Mouse (Mus musculus): Measurements from ENCODE around the gene Adamts18. TPM values are rescaled to one million over a fixed set of nuclear protein-coding genes. Genes with fewer than 3 reads are reported as not detected.
A peak's percentile ranks its signal among the peaks of the same experiment; 100 is the strongest.

The Adamts18 gene
- total RNA-seq, 2 experiments from 2014 or later = 1.3 to 1.9 TPM

GRCm38 (mm10) chr8:113859890-113860683 is 11.5 kb upstream of the Adamts18 start:
- DNase-seq (ENCODE audit: low spot score in 2 of 2) = no peak
- TF ChIP-seq CTCF (conservative IDR thresholded peaks at IDR 0.05) = no peak

GRCm38 (mm10) chr8:113858801-113859200 is 10.3 kb upstream of the Adamts18 start:
- DNase-seq (ENCODE audit: low spot score in 2 of 2) = no peak
- Histone ChIP-seq H3K4me3 (no peak overlapping the region), H3K27ac (no peak overlapping the region)
- TF ChIP-seq CTCF (conservative IDR thresholded peaks at IDR 0.05) = no peak

More at GRCm38 (mm10) chr8:113859890-113860683, 11.5 kb upstream of the Adamts18 start:
- Histone ChIP-seq H3K4me3 (no peak overlapping the region), H3K27ac (no peak overlapping the region)

GRCm38 (mm10) chr8:113854622-113855293 is 6.2 kb upstream of the Adamts18 start:
- peak in 1 of 2 experiments; percentile 22 for DNase-seq (ENCODE audit: low spot score in 2 of 2)
- Histone ChIP-seq H3K27ac (no peak overlapping the region), H3K4me3 (no peak overlapping the region)
- no peak for TF ChIP-seq CTCF (conservative IDR thresholded peaks at IDR 0.05)

- TF ChIP-seq CTCF (conservative IDR thresholded peaks at IDR 0.05) = no peak
- no peak overlapping the region for H3K27ac ChIP-seq
- no peak for DNase-seq (ENCODE audit: low spot score in 2 of 2)
- no peak overlapping the region for H3K4me3 ChIP-seq
Observed at GRCm38 (mm10) chr8:113853714-113854113, 5.2 kb upstream of the Adamts18 start.

- peak; percentile 88 for TF ChIP-seq CTCF (conservative IDR thresholded peaks at IDR 0.05)
- Histone ChIP-seq H3K27ac (no peak overlapping the region), H3K4me3 (no peak overlapping the region)
- no peak for DNase-seq (ENCODE audit: low spot score in 2 of 2)
Observed at GRCm38 (mm10) chr8:113851655-113852054, 3.1 kb upstream of the Adamts18 start.

- H3K27ac ChIP-seq = peak overlapping the region; percentile 68; the same call in 1 of the 2 replicates
- TF ChIP-seq CTCF (conservative IDR thresholded peaks at IDR 0.05) = 0 out of 2 replicates have a peak, but pooled peaks have one; percentile 2
- H3K4me3 ChIP-seq = peak overlapping the region; percentile 67
- no peak for DNase-seq (ENCODE audit: low spot score in 2 of 2)
Observed at GRCm38 (mm10) chr8:113848081-113848652, 371 bp downstream of the Adamts18 start.

- peak overlapping the region; percentile 67 for H3K4me3 ChIP-seq
- H3K27ac ChIP-seq = no peak overlapping the region
- TF ChIP-seq CTCF (conservative IDR thresholded peaks at IDR 0.05) = no peak
- DNase-seq (ENCODE audit: low spot score in 2 of 2) = no peak
Observed at GRCm38 (mm10) chr8:113847606-113848080, 895 bp downstream of the Adamts18 start.

DNA sequence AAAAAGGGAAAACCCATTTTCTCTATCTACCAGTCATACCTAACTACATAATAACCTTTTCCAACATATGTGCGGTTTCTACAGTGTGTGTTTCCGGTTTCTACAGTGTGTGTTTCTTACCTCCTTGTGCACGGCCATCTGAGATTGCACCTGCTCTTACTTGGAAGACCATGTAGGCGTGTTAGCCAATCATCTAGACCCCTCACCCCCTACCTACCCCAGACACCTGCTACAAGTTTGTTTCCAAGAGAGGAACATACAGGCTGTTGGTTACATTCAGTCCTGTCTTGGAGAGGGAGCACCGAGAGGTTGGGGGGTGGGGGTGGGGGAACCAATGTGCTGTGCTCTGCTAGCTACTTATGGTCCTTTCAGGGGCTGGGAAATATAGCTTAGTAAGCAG is 1.9 kb downstream of the Adamts18 start:
- no peak for TF ChIP-seq CTCF (conservative IDR thresholded peaks at IDR 0.05)
- DNase-seq (ENCODE audit: low spot score in 2 of 2) = no peak
- Histone ChIP-seq H3K27ac (no peak overlapping the region), H3K4me3 (no peak overlapping the region)

- no peak for DNase-seq (ENCODE audit: low spot score in 2 of 2)
- TF ChIP-seq CTCF (conservative IDR thresholded peaks at IDR 0.05) = no peak
- Histone ChIP-seq H3K27ac (no peak overlapping the region), H3K4me3 (peak overlapping the region; percentile 33)
Observed at GRCm38 (mm10) chr8:113844801-113845301, 3.7 kb downstream of the Adamts18 start.

DNA sequence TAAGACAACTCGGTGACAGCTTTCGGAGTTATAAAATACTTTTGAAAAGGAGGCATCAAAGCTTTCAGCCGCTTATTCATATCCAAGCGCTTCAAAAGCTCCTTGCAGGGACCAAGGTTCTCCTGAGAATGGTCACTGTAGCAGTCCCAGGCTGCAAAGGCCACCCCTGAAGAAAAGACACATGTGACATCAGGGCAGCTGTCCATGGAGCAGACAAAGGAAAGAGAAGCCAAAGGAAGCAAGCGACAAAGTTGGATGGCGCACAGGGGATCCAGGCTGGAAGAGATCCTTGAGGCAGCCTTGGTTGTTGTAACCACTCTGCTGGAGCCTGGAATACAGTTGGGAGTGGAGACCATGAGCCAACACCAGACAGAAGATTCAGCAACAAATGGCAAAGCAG is 10.3 kb downstream of the Adamts18 start:
- DNase-seq (ENCODE audit: low spot score in 2 of 2) = no peak
- TF ChIP-seq CTCF (conservative IDR thresholded peaks at IDR 0.05) = no peak
- Histone ChIP-seq H3K27ac (no peak overlapping the region), H3K4me3 (no peak overlapping the region)

GRCm38 (mm10) chr8:113837570-113837915 is 11.0 kb downstream of the Adamts18 start:
- no peak for DNase-seq (ENCODE audit: low spot score in 2 of 2)
- Histone ChIP-seq H3K4me3 (no peak overlapping the region), H3K27ac (no peak overlapping the region)
- TF ChIP-seq CTCF (conservative IDR thresholded peaks at IDR 0.05) = no peak

DNA sequence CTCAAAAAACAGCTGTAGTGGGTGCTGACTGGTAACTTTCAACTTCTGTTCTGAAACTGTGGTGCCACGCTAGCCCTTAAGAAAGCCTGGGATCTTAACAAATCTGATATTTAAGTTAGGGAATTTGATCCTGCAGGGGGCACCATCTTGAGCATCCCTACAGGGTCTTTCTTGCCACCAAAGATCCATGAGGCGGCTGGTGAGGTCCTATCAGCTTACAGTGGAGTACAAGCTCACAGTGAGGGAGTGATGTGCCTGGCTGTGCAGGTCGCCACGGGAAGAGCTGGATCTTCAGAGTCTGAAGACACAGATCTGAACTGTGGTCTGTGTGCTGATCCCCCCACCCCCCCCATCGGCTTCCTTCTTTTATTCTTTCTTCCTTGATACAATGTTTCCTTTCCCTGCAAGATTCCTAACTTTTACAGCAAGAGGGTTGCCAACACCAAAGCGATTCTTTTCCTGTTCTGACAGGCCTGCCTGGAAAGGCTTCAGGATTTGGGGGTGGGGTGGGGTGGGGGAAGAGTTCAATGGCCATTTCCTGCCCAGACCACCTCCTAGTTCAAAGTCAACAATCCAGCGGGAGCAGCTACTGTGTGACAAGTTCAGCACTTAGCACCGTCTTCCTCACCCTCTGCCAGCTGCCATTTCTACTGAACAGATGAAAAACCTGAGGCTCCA is 11.5 kb downstream of the Adamts18 start:
- no peak overlapping the region for H3K27ac ChIP-seq

More for the DNA sequence above, 11.5 kb downstream of the Adamts18 start:
- DNase-seq (ENCODE audit: low spot score in 2 of 2) = no peak
- TF ChIP-seq CTCF (conservative IDR thresholded peaks at IDR 0.05) = no peak
- no peak overlapping the region for H3K4me3 ChIP-seq

All from layer of hippocampus, adult 2 months (tissue).